Mouse (Mus musculus) embryonic fibroblast, embryonic 13.5 days (primary cell): ENCODE measurements around the gene Kif24.

Source experiments
- CTCF ChIP-seq: IDR thresholded peaks from 2 replicates; pipeline ENCODE4 v1.5.1; 2011; ENCODE audit warnings: mild to moderate bottlenecking, control low read depth, low read length, moderate library complexity, borderline replicate concordance; ENCODE audit not compliant: insufficient read depth
- POLR2A ChIP-seq: IDR thresholded peaks from 2 replicates; pipeline ENCODE4 v1.6.1; 2011; ENCODE audit warnings: low read depth, mild to moderate bottlenecking, control low read depth, low read length, moderate library complexity

DNA sequence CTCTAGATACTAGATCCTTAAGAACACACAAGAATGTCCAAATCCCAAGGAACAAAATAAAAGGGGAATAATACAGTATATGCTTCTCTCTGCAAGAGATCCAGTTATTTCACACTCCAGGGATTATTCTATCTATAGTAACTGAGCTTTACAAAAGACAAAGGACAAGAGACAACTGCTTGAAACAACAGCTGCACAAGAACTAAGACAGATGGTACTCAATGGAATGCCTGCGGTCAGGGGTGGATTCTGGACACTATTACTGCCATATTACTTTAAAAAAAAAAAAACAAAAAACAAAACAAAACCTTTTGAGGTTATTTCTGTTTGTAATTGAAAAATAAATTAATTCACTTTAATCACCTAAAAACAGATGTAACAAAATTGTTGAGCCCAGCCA lies 4.0 kb downstream of the Kif24 start:
- TF ChIP-seq POLR2A: no peak
- no peak for TF ChIP-seq CTCF
